Mouse (Mus musculus) cerebellum, adult 18-20 months (tissue): Measurements from ENCODE around the gene Siva1.
A peak's percentile ranks its signal among the peaks of the same experiment; 100 is the strongest.

Experiments used
- DNase-seq, 2 experiments: peaks; one replicate each; pipeline ENCODE4 v3.0.0; 2021

Gene Siva1

DNA sequence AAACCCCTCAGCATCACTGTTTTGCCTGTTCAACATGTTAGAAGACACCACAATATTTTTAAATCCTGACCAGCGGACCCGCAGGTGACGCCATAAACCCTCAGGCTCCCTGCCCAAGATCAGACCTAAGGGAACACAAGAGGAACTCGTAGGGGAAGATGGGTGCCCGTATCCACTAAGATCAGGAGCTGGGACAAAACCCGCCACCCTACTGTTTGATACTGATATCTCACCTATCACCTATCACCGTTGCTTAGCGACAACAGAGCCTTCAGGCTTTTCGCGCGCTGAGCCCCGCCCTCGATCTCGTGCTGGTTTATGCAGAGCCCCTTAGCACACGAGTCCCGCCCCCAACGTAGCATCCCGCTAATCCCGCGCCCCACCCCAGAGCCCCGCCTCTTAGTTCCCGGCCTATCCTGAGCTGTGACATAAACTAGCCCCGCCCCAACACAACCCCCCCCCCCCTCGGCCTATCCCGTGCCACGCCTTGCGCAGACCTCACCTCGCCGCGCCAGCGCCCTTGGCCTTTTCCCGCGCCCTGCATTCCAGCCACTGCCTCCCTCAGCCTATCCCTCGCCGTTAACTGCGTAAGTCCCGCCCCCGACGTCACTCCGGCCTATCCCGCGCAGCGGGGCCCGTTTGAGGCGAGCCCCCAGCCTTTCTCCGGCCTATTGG, at the start of gene Siva1:
Gene Siva1, plus strand, starts transcription at position 500 of the 675 bp plus-strand sequence.
- peak; percentile 99 to 100 for DNase-seq

DNA sequence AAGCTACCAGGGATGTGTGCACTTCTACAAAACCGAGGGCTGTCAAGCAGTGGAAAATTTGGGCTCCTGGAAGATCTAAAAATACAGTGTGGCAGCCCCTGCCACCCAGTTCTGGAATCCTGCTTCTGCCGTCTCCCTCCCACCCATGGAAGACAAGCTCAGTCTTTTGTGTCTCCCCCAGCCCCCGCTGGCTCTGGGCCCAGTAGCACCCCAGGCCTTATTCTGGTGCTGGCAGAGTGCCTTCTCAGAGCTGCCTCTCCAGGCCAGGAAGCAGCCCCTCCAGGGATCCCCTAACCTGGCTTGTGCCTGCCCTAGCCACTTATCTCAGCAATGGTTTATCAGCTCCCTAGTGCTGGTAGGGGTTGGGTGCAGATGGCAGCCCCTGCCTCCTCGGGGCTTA, 49.5 kb upstream of the Siva1 start:
- no peak for DNase-seq

DNA sequence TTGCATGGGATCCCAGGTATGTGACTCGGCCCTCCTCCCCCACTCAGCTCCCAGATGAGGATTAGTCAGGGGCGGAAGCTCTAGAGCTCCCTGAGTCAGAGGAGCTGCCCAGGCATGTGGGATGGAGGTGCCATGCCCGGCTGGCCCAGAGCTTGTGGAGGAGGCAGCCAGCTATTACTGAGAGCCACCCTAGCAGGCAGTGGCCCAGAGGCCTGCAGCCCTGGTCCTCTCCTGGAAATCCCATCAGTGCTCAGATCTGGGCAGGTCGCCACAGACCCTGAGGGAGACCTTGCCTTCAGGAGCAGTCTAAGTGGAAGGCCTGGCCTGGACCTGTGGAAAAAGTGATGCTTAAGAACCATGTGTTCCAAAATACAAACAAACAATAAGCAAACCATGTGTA, 48.9 kb upstream of the Siva1 start:
- no peak for DNase-seq

DNA sequence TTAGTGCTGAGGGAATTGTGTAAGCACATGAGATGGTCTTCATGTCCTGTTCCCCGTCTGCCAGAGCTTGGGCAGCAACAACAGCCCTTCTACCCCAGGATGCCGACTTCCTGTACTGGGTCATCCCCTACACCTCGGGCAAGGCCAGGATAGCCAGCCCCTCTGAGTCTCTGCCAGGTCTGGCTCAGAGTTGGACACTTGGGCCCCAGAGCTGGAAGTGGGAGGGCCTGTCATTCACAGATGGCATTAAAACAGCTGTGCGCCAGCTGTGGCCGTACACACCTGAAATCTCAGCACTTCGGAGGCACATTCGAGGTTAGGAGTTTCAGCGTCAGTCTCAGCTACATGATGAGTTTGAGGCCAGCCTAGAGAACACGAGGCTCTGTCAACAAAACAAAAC, 48.0 kb upstream of the Siva1 start:
- DNase-seq: no peak

DNA sequence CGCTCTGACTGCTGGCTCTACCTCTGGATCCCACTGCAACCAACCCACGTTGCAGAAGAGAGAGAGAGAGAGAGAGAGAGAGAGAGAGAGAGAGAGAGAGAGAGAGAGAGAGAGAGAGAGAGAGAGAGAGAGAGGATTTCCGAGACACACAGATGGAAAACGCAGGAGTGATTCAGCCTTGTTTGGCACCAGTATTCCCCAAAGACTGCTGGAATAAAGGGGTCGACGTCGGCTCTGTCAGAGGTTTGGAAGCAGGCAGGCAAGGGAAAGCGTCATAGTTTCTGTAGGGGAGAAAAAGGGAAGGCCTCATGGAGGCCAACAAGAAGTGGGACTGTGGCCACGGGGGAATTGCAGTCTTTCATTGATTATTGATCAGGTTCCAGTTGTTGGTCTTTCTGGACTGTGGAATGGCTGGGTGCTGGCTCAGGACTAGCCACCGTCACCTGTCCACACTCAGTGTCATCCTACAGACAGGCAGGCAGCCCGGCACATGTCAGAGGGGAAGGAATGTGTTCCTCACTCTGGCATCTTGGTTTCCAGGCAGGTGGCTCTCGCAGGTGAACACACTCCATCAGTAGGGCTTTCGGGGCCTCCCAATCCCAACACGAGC, 47.5 kb upstream of the Siva1 start:
- DNase-seq: no peak

DNA sequence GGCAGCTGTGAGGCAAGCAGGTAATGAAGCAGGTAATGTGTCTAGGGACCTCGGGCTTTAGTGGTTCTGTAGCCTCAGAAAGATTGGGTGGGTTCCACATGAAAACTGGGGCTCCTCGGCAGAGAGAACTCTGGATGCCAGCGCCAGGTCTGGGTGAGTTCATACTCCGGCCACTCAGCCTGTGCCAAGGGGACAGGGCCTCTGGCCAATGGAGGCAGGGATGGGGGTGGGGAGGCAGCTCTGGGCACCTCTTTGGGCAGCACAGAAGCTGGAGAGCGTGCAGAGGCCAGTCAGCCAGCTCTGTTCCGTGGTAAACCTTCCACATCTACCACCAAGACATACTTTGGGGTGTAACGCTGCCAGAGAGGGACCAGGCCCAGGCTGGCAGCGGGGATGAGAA, 46.9 kb upstream of the Siva1 start:
- DNase-seq: peak in 1 of 2 experiments; percentile 42

DNA sequence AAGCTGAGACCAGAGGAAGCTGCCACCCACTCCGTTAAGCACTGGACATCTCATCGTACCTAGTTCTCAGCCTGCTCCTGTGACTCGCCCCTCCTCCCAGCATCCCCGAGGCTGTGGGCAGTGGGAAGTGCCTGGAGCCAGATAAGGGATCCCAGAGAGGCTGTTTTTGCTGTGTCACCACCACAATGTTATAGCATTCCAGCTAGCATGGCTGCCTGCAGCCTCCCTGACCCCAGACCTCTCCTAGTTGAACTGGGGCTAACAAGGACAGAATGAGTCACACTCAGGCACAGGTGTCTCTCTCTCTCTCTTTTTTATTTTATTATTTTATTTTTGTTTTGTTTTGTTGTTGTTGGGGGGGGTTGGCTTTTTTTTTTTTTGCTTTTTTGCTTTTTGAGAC, 45.3 kb upstream of the Siva1 start:
- DNase-seq: no peak

DNA sequence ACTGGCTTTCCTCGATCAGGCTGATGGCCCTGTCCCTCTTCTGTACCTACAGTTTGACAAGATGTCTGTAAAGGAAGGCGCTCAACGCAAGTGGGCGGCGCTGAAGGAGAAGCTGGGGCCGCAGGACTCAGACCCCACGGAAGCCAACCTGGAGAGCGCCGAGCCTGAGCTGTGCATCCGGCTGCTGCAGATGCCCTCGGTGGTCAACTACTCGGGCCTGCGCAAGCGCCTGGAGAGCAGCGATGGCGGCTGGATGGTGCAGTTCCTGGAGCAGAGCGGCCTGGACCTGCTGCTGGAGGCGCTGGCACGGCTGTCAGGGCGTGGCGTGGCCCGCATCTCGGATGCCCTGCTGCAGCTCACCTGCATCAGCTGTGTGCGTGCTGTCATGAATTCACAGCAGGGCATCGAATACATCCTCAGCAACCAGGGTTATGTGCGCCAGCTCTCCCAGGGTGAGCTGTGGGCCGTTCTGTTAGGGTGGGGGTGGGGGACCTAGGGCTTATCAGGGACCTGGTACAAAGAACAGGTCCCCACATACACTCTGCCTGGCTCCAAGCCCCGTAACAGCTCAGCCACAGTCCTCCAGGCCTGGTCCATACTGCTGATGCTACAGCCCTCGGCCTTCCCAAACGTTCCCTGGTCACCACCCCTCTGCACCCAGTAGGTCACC, 44.4 kb upstream of the Siva1 start:
- no peak for DNase-seq

DNA sequence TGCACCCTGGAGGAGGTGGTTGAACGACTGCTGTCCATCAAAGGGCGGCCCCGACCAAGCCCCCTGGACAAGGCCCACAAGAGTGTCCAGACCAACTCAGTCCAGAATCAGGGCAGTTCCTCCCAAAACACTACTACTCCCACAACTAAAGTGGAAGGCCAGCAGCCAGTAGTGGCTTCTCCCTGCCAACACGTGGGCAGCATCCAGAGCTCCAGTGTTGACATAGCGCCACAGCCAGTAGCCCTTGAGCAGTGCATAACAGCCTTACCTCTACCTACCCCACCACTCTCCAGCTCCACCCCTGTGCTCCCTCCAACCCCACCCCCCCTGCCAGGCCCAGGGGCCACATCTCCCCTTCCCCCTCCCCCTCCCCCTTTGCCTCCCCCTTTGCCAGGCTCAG, 40.5 kb upstream of the Siva1 start:
- DNase-seq: no peak

DNA sequence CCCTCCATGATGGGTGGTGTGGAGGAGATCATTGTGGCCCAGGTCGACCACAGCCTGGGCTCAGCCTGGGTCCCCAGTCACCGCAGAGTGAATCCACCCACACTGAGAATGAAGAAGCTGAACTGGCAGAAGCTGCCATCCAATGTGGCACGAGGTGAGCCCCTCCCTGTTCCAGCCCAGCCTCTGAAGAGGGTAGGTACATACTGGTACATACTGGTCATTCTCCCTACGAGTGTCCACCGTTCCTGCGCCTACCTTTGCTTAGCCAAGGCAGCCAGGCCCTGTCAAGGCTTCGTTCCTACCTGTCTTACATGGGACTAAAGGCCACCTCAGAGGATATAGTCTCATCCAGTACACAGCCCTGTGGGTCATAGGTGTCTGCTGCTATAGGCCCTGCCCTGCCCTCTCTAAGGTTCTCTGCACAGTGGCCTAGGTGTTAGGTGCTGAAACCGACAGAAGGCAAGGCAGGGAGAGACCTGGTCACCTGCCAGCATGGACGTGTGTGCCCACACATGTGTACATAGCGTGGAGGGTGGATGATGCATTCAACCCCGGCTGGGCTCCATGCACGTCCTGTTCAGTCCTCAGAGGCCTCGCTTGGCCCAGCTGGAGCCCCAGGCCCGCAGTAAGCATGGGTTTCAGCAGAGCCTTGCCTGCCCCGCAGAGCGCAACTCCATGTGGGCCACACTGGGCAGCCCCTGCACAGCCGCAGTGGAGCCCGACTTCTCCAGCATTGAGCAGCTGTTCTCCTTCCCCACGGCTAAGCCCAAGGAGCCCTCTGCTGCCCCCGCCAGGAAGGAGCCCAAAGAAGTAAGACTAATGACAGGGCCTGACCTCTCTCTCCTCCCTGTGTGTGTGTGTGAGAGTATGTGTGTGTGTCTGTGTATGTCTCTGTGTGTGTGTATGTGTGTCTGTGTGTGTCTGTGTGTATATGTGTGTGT, 39.5 kb upstream of the Siva1 start:
- no peak for DNase-seq

DNA sequence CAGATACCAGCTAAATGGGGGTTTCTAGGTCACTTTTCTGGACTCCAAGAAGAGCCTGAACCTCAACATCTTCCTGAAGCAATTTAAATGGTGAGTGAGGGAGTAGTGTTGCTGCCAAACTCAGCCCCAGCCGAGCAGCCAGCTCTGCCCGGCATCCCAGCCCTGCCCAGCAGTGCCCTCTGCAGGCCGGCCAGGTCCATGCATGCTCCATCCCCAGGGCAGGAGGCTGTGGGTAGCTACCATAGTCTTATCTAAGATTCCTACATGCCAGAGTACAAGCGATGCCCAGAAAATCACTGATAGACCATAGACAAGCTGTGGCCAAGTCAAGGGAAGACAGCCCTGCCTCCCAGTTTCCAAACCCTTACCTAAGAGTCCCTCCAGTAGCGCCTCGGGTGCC, 38.7 kb upstream of the Siva1 start:
- DNase-seq: peak; percentile 69 to 82

DNA sequence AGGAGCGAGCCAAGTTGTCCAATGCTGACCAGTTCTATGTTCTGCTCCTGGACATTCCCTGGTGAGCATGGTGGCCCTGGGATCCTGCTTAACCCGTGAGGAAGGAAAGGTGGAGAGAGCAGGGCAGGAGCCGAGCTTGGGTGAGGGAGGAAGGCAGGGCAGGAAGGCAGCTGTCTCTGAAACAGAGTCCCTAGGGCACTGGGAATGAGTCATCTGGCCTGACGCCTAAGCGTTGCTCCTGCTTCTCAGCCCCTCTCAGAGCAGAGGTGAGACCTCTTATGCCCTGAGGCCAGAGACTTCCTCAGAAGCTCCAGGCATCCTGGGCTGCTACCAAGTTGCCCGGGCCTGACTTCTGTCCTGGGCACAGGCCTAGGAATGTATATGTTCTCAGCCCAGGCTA, 37.5 kb upstream of the Siva1 start:
- DNase-seq: no peak

DNA sequence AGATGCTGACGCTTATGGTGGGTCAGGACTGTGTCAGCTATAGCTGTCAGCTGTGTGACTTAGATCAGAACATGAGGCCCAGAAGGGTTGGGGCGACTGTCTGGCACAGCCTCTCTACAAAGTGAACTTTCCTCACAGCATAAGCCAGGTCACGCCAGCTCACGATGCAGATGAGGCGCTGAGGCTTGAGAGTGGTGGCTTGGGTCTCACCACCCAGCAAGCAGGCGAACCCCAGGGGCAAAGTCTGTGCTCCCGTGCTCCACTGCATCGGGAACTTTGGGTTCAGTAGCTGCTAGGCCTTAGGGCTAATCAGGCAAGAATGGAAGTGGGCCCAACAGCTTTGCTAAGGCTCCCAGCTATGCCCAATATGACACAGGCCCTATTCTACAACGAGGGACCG, 35.4 kb upstream of the Siva1 start:
- DNase-seq: no peak

DNA sequence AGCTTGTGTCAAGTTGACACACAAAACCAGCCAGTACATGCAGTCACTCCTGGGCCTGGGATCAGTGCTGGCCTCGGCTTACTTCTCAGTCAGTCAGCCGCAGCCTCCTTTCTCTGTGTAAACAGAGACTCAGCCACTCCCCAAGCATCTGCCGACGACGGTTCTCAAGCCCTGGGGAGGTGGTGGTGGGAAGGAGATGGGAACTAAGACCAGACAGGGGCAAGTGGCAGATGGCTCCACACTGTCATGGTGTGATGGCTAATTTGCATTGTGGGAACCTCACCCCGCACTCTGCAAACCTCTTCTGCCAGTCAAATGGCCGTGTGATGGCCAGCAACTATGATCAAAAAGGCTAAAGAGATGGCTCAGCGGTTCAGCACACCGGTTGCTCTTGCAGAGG, 27.8 kb upstream of the Siva1 start:
- DNase-seq: no peak

DNA sequence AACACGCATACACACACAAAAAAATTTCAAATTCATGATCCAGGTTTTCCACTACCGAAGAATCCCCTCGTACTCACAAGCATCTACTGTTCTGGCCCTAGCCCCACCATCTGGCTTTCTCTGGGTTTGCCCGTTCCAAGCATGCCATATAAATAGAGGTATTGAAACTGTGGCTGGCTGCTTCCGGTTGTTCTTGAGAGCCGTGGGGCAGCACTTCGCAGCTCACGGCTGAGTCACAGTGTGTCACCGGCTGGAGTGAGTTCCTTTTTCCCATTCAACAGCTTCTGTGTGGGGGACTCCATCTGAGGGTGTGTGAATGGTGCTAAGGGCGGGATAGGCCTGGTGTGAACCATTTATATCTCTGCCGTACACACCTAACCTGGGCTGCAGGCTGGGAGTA, 27.3 kb upstream of the Siva1 start:
- no peak for DNase-seq

DNA sequence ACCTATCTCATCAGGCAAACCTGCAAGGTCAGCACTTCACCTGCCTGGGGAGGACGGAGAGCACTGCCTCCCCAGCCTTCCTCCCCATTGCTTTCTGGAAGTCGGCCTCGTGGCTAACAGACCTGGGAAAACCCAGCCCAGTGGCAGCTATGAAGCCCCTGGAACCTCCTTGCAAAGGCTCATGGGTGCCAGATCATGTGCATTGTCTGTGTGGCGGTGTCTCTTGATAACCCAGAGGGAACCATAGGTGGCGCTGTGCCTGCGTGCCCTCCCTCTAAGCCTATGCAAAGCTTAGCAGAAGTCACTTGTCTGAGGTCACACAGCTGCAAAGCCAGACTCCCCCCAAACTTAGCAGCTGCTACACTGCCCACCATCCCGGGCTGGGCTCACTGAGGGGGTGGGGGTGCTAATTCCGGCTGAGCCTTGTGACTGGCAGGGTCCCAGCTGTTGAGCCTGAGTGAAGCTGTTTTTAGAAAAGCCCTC, 26.5 kb upstream of the Siva1 start:
- peak in 1 of 2 experiments; percentile 40 for DNase-seq

DNA sequence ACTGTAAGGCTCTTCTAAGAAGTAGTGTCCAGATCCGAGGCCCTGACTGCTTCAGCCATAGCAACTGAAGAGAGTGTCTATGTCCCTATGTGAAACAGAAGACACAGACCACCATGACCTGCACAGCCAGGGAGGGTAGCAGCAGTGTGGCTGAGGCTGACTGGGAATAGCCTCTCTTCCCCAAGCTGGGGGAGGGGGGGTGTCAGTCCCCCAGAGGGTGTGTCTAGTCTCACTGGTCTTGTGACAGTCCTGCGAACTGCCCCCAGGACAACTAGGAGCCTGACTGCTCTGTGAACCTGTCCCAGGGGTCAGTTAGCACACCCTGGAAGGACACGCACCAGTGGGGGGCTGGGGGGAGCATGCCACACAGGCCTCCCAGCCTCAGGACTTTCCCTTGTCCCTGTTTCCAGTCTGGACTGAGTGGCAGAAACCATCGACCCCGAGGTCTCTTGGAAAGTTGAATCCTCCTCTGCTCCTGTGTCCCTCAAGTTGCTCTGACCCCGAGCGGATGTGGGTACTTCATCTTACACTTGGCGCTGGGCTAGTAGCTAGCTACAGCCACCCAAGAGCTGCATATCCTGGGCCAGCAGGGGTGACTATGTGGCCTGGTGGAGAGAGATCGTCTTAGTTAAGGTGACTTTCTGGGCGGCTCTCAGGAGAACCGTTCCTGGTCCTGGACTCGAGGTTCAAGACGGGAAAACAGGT, 25.3 kb upstream of the Siva1 start:
- no peak for DNase-seq

DNA sequence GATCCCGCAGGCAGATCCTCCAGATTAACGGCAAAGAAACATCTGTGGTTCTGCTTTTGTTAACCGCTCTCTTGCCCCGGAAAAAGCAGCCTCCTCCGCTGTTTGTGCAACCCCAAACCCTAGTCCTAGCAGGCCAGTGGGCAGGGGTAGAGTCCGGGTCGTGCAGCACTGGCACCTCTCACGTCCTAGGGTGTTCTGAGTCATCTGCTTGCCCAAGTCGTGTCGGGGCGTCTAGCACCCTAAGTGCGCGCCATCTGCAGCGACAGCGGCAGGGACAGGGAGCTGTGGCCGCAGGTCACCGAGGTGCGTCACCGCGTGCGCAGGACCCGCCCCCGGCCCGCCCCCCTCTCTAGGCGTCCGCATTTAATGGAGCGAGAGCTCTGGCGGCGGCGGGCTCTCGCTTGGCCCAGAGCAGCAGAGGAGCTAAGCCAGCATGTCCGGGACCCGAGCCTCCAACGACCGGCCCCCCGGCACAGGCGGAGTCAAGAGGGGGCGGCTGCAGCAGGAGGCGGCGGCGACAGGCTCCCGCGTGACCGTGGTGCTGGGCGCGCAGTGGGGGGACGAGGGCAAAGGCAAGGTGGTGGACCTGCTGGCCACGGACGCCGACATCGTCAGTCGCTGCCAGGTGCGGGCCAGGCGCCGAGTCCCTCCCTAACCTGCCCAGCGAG, 24.7 kb upstream of the Siva1 start, which contains the start of gene Adssl1:
Gene Adssl1, plus strand, starts transcription at position 360 of the 668 bp plus-strand sequence.
- DNase-seq: peak; percentile 51 to 59

DNA sequence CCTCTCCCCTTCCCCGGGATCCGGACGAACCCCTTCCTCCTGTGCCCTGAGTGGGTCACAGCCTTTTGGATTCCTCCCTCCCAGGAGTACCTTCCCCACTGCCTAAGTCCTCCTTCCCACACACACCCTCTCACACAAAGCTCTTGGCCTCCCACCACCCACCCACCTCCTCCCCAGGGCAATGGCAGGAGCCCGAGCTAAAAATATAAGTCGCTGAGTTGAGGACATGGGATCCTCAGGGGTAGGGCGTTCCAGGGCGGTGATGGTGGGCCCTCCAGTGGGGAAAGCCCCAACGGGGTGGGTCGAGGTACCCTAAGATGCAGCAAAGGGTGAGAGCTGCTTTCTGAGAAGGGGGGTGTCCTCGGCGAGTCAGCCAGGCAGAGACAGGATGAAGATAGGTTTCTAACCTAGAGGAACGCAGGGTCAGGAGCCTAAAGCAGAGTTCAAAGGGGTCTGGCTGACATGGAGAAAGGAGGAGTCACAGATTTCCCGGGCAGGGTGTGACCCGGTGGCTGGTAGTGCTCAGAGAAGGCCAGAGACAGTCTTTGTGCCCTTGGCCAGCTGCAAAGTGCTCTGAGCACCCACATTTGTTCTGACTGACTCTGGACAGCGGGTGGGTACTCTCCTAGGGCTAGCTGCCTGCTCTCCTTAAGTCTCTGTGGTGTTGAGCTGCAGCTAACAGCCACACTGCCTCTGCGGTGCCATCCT, 24.0 kb upstream of the Siva1 start:
- no peak for DNase-seq

DNA sequence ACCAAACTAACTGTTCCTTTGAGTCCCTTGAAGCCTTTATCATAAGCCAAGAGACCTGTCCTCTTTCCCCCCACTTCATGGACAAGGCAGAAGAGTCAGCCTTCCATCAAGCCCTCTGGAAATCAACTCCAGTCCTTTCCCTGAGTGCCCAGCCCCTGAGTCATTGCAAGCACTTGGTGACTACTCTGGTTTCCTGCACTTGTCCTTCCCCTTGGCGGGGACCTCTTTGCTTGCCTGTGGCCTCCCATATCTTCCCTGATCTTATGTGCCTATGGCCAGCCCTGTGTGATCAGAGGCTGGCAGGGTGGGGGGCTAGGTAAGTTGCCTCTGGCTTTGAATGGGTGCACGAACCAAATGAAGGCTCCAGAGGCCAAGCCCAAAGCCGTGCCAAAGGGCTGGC, 22.6 kb upstream of the Siva1 start:
- DNase-seq: no peak

DNA sequence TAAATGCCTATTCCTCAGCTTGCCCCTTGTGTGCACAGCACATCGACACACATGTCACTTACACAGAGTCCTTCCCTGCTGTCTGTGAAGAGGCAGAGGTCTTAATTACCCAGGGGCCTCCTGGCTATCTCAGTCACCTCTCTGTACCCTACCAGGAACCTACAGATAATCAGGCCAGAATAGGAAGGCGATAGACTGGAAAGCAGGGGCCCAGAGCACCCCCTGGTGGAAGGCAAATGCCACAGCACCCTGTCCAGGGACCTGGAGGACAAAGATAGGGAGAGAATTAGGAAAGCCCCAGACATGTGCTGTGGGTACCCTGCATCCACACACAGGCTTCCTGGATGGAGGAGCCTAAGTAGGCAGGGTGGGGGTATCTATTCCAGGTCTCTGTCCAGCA, 20.7 kb upstream of the Siva1 start:
- peak; percentile 67 to 72 for DNase-seq
